Mouse (Mus musculus): ENCODE measurements at regions not wholly inside any gene's neighbourhood (a gene's known extent, or its start where the extent isn't known, plus 50 kb on each side); places are given as distances from the start of the nearest gene placed in this dataset.

- DNase-seq = no peak
Observed at GRCm38 (mm10) chr9:71420064-71420463, 65.7 kb downstream of the Polr2m start.

GRCm38 (mm10) chr9:71418531-71418930 is 67.2 kb downstream of the Polr2m start:
- no peak for DNase-seq

DNA sequence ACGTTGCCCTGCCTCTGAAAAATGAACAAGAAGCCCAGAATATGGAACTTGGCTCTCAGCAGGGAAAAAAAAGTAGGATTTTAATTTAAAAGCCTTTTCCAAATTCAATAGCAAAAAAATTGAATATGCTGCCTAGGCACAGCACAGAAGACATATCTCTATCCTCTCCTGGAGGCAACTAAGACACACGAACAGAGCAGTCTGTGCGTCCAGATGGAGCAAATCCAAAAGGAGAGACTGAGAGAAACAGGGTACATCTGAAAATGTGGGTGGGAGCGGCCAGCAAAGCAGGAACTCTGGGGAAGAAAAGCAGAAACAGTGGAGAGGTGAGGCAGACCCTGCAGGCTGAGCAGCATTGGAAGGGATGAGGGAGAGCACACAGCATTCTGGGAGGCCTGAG is 68.5 kb downstream of the Polr2m start:
- DNase-seq = peak in 1 of 2 experiments; percentile 17

GRCm38 (mm10) chr9:71411171-71411570 is 74.6 kb downstream of the Polr2m start:
- no peak for DNase-seq

- no peak for DNase-seq
Observed at GRCm38 (mm10) chr9:71409925-71410324, 75.8 kb downstream of the Polr2m start.

DNA sequence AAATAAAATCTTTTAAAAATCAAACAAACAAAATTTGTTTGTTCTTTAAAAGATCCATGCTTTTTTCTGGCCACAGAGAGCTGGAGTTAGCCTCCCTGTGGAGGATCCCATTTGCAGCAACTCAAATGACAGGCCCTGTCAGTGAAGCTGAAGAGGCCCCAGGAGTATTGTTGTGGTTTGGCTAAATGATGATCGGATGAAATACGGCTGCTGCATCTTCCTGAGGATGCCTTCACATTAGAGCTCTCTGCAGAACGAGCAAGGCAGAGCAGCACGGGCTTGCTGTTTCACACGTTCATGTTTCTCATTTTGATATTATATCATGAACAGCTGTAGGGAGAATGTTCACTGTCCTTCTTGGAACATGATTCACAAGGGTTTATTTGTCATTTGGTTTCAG is 76.8 kb downstream of the Polr2m start:
- DNase-seq = no peak

DNA sequence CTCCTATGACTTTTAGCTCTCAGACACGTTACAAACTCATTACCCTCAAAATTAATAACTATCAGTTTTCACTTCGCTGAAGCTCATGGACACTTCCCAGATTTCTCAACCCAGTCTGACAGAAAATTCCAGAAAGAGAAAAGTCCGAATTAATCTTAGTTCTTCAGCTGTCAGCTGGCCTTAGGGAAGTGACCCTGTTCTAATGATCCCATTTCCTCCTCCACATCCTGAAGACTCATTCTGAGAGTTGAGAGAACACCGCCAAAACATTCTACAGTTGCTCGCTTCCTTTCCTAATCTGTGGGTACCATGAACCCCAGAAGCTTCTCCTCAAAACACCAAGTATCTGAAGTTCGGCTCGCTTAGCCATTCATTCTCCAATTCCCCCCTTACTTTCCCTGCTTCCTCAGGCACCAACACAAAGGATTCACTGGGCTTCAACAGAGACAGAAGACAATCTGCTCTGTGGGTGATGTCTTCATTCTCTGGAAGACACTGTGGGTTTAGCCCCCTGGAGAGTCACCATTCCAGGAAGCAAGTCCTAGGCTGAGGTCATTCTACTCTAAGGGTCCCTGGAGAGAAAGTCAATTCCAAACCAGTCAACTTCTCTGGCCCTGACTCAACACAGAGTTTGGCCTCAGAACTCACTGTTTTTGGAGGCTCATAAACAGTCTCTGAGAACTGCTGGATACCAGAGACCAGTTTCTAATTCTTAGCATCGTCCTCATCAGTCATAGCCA is 81.2 kb downstream of the Polr2m start:
- no peak for DNase-seq

GRCm38 (mm10) chr9:71401667-71402066 is 84.1 kb downstream of the Polr2m start:
- DNase-seq = no peak

GRCm38 (mm10) chr9:71399346-71399745 is 86.4 kb downstream of the Polr2m start:
- no peak for DNase-seq

DNA sequence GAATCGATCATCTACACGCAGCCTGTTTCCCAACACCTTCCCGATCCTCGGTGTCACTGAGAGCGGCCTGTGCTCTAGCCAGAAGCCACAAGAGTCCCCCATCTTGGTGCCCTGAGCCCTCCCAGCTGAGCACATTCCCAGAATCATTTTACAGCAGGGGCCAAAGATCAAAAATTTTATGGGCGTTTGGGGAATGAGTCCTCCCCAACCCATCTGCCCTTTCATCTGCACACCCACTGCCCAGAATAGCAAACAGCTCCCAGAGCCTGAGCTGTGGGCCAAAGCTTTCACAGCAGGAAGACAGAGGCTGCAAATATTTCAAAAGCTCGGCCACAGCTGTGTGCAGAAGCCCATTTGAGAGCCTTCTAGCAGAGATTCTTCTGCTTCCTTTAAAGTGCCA is 89.0 kb downstream of the Polr2m start:
- no peak for DNase-seq

- DNase-seq = no peak
Observed at GRCm38 (mm10) chr9:71390221-71390620, 95.5 kb downstream of the Polr2m start.

- no peak for DNase-seq
Observed at GRCm38 (mm10) chr9:71387426-71387825, 98.3 kb downstream of the Polr2m start.

- DNase-seq = no peak
Observed at GRCm38 (mm10) chr9:71383901-71384300, 101.8 kb downstream of the Polr2m start.

DNA sequence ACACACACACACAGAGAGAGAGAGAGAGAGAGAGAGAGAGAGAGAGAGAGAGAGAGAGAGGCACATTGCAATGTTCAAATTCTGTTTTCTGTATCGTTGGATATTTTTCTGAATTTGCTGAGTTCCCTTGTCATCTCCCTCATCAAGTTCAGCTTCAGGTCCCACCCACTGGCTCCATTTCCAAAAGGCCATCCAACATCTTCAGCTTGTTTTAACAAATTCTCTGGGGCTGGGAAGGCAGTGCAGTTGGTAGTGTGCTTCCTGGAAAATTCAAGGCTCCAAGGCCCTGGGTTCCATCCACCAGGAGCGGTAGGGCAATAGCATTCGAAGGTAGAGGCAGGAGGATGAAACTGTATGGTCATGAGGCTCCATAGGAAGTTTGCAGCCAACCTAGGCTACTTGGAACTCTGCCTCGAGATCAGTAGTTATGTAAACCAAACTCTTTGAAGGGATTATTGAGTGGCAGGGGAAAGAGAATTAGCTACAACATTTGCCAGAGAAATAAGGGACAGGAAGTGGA is 105.9 kb downstream of the Polr2m start:
- DNase-seq = no peak

GRCm38 (mm10) chr9:71369760-71370159 is 116.0 kb downstream of the Polr2m start:
- DNase-seq = no peak

DNA sequence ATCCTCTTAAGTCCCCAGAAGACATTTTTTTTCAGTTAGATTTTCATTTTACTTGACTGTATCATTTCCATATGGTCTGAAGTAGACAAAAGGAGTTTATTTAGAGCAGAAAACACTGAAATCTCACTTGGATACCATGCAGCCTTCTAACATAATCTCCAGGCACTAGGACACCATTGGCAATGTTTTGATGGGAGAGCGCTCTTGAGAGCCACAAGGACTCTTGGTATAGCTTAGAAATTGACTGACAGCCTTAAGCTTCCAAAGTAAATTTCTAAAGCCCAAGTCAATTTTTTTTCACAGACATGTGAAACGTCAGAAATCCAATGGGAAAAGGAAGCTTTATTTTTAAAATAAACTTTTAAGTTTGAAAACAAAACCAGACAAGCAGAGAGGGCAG is 116.5 kb downstream of the Polr2m start:
- no peak for DNase-seq

GRCm38 (mm10) chr9:71366573-71366972 is 119.2 kb downstream of the Polr2m start:
- no peak for DNase-seq

DNA sequence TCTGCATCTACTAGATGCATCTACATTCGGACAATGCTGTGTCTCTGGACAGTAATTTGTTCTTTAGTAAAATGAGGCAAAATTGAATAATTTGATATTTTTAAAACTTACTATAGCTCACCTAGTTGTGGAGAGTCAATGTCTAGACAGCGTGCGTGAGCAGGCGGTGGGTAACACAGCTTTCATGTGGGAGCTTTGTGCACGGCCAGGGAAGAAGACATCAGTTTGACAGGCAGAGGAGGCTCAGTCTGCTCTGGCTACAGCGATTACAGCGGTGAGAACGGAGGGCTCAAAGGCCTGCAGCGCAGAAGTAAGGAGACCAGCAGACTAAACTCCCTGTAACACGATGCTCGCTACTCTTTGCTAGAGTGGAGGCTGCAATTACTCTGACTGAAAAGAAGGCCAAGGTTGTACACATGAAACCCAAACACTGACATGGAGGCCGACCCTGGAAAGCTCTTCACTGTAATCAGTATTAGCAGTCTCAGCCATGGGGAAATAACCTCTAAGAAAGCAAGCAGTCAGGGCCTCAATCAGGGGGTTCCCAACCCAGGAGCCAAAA is 120.5 kb downstream of the Polr2m start:
- DNase-seq = no peak

GRCm38 (mm10) chr9:71364047-71364665 is 121.6 kb downstream of the Polr2m start:
- DNase-seq = peak in 1 of 2 experiments; percentile 14

- no peak for DNase-seq
Observed at GRCm38 (mm10) chr9:71362401-71362800, 123.3 kb downstream of the Polr2m start.

- no peak for DNase-seq
Observed at GRCm38 (mm10) chr9:71361961-71362360, 123.8 kb downstream of the Polr2m start.

DNA sequence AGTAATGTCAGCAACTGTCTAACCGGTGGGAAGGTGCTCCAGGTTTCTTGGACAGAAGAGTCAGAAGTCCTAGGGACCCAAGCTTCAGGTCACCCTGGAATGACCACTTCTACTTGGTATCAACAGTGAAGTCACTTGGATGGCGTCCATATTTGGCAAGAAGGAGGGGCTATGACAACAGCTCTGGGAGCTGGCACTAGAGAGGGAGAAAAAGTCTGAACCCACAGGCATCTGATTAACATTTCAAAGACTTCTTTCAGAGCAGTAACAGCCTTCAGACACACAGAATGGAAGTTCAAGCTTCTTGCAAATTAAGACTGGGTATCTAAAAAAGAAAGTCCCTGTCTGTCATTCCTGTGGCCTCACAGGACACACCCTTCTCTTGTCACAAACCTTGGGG is 124.4 kb downstream of the Polr2m start:
- DNase-seq = no peak

- DNase-seq = no peak
Observed at GRCm38 (mm10) chr9:71360676-71361075, 125.1 kb downstream of the Polr2m start.

GRCm38 (mm10) chr9:71358961-71359360 is 126.8 kb downstream of the Polr2m start:
- DNase-seq = peak in 1 of 2 experiments; percentile 11
